In the genomic region with DNA sequence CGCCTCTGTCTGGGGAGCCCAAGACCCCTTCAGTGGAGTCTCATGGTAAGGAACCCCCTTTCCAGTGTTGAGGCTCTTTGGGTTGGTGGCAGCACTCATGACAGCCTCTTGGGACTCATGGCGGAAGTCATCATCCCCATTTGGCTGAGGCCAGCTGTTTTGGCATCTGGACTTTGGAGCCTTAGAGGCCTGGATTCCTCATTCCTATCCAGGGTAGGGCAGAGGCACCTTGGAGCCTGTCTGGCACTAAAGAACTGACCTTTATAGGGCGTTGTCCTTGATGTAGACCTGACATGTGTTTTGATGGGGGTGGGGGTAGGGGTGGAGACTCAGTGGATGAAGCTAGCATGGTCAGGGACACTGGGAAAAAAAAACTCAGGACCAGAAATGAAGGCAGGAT, we compare ENCODE assay signal across 34 mouse cellular contexts. TPM values are rescaled to one million over a fixed set of nuclear protein-coding genes. Genes with fewer than 3 reads are reported as not detected.
DNase-seq lines count a peak whose midpoint lies in the region; ATAC-seq and TF ChIP-seq lines count a peak whose summit lies in the region.
"Had no signal": no experiment of that assay in that cellular context is flagged by ENCODE, and none has a peak within 500 bp of the region (broad histone marks: within the 10 kb centered on the region; RNA-seq: fewer than 3 reads in every experiment).

No protein-coding gene starts in this region.

- peak; percentile 60 for DNase-seq in kidney, adult 11 months
- DNase-seq in kidney, postnatal 4 days, result no peak
- DNase-seq in stomach, postnatal 0 days (ENCODE audit: low spot score), result peak; percentile 56
- no peak for DNase-seq in adrenal gland, postnatal 14 days
- DNase-seq in right cerebral cortex, postnatal 4 days, result no peak
- DNase-seq: adrenal gland, adult 8-10 months; cerebellum, adult 8-10 months; cerebellum, postnatal 25 days; gastrocnemius, adult 2 months; gastrocnemius, postnatal 36 days; heart, adult 18-20 months; heart, postnatal 4 days; right cerebral cortex, postnatal 25 days; thymus, postnatal 4 days had no signal

- 77% methylated on average over 3 of the region's 3 CpGs for WGBS in intestine, embryonic 15.5 days
- WGBS in stomach, postnatal 0 days, result 79% methylated on average over 3 of the region's 3 CpGs

- TF ChIP-seq EP300 in stomach, postnatal 0 days (optimal IDR thresholded peaks at IDR 0.05), result no peak

- H3K4me3 ChIP-seq in E14TG2a.4 (replicated peaks; ENCODE audit: low read length), result peak overlapping the region; percentile 70
- H3K4me3 ChIP-seq in intestine, embryonic 15.5 days (replicated peaks), result no peak overlapping the region
- H3K4me3 ChIP-seq in stomach, postnatal 0 days (ENCODE audit: low read depth, low read length), result no peak overlapping the region
- H3K4me3 ChIP-seq: forebrain, embryonic 10.5 days; forebrain, embryonic 15.5 days; gastrocnemius, adult 2 months; hindbrain, embryonic 13.5 days; limb, embryonic 12.5 days; liver, embryonic 15.5 days; lung, embryonic 15.5 days had no signal

- no peaks in the 10 kb centered on the region for H3K9me3 ChIP-seq in E14TG2a.4 (ENCODE audit: low read length)
- no peaks in the 10 kb centered on the region for H3K9me3 ChIP-seq in intestine, embryonic 15.5 days
- H3K9me3 ChIP-seq in stomach, postnatal 0 days (ENCODE audit: control insufficient read depth, low read length), result no peaks in the 10 kb centered on the region
- H3K9me3 ChIP-seq: forebrain, embryonic 10.5 days; forebrain, embryonic 15.5 days; hindbrain, embryonic 13.5 days; limb, embryonic 12.5 days; liver, embryonic 15.5 days; lung, embryonic 15.5 days had no signal

- ATAC-seq in intestine, embryonic 15.5 days, result peak; percentile 77
- peak; percentile 71 for ATAC-seq in stomach, postnatal 0 days (ENCODE audit: low FRiP score, low TSS enrichment)
- ATAC-seq: forebrain, embryonic 15.5 days; midbrain, embryonic 16.5 days had no signal

- H3K27me3 ChIP-seq in E14TG2a.4 (ENCODE audit: insufficient read depth, low read length), result peaks cover 24% of the 10 kb centered on the region
- H3K27me3 ChIP-seq in intestine, embryonic 15.5 days (replicated peaks), result no peaks in the 10 kb centered on the region
- H3K27me3 ChIP-seq in stomach, postnatal 0 days (ENCODE audit: control insufficient read depth, insufficient read depth, low read length), result no peaks in the 10 kb centered on the region
- H3K27me3 ChIP-seq: forebrain, embryonic 15.5 days had no signal

- H3K9ac ChIP-seq in intestine, embryonic 15.5 days, result no peak overlapping the region
- H3K9ac ChIP-seq in stomach, postnatal 0 days (ENCODE audit: low read length), result no peak overlapping the region
- H3K9ac ChIP-seq: forebrain, embryonic 15.5 days; hindbrain, embryonic 13.5 days; limb, embryonic 12.5 days; liver, embryonic 15.5 days; lung, embryonic 15.5 days had no signal

- peaks cover 63% of the 10 kb centered on the region for H3K4me1 ChIP-seq in E14TG2a.4 (replicated peaks; ENCODE audit: low read depth, low read length)
- H3K4me1 ChIP-seq in intestine, embryonic 15.5 days (replicated peaks), result peaks cover 16% of the 10 kb centered on the region
- no peaks in the 10 kb centered on the region for H3K4me1 ChIP-seq in stomach, postnatal 0 days (replicated peaks; ENCODE audit: control insufficient read depth, insufficient read depth)
- H3K4me1 ChIP-seq: forebrain, embryonic 10.5 days; forebrain, embryonic 15.5 days; hindbrain, embryonic 13.5 days; liver, embryonic 15.5 days; lung, embryonic 15.5 days had no signal

- H3K27ac ChIP-seq in intestine, embryonic 15.5 days, result no peak overlapping the region
- no peak overlapping the region for H3K27ac ChIP-seq in stomach, postnatal 0 days (replicated peaks)
- H3K27ac ChIP-seq: forebrain, embryonic 10.5 days; forebrain, embryonic 15.5 days; gastrocnemius, adult 2 months; hindbrain, embryonic 13.5 days; kidney, postnatal 0 days; limb, embryonic 12.5 days; liver, embryonic 15.5 days; lung, embryonic 15.5 days had no signal

- H3K36me3 ChIP-seq in E14TG2a.4 (ENCODE audit: insufficient read depth, low read length), result no peaks in the 10 kb centered on the region
- peaks cover 14% of the 10 kb centered on the region; the same call in 1 of the 2 replicates for H3K36me3 ChIP-seq in intestine, embryonic 15.5 days
- no peaks in the 10 kb centered on the region for H3K36me3 ChIP-seq in stomach, postnatal 0 days (ENCODE audit: control insufficient read depth, insufficient read depth, low read length)
- H3K36me3 ChIP-seq: forebrain, embryonic 10.5 days; forebrain, embryonic 15.5 days; hindbrain, embryonic 13.5 days; limb, embryonic 12.5 days; liver, embryonic 15.5 days; lung, embryonic 15.5 days had no signal

- TF ChIP-seq CTCF in E14TG2a.4 (conservative IDR thresholded peaks at IDR 0.05; ENCODE audit: low read length), result no peak
- no peak for TF ChIP-seq CTCF in stomach, postnatal 0 days (IDR thresholded peaks at IDR 0.05; ENCODE audit: low read depth)

- no peak overlapping the region for H3K4me2 ChIP-seq in intestine, embryonic 15.5 days (replicated peaks)
- H3K4me2 ChIP-seq in stomach, postnatal 0 days (replicated peaks; ENCODE audit: low read depth), result no peak overlapping the region
- H3K4me2 ChIP-seq: forebrain, embryonic 15.5 days; hindbrain, embryonic 13.5 days; limb, embryonic 12.5 days; liver, embryonic 15.5 days; lung, embryonic 15.5 days; midbrain, embryonic 11.5 days had no signal

RNA-seq across cellular contexts. Expression of a gene that starts 15.4 kb away (rescaled TPM):
- 1.6 and 3.0 TPM in 2 replicates for polyA plus RNA-seq in intestine, embryonic 15.5 days (2015; fragmentation: Nextera tagmentation; extraction: Ambion mirVana)
- 16.8 and 17.9 TPM in 2 replicates for polyA plus RNA-seq in stomach, postnatal 0 days (2015; fragmentation: Nextera tagmentation; extraction: Ambion mirVana)
- total RNA-seq in adrenal gland, postnatal 14 days (2021), result 0.82 and 1.3 TPM in 2 replicates
- total RNA-seq: liver, adult 2 months had no signal
- polyA plus RNA-seq: testis, adult 2 months had no signal

RNA-seq across cellular contexts. Expression of a gene that starts 26.2 kb away (rescaled TPM):
- 95.2 and 111 TPM in 2 replicates for polyA plus RNA-seq in intestine, embryonic 15.5 days (2015; fragmentation: Nextera tagmentation; extraction: Ambion mirVana)
- polyA plus RNA-seq in stomach, postnatal 0 days (2015; fragmentation: Nextera tagmentation; extraction: Ambion mirVana), result 16.0 and 18.2 TPM in 2 replicates
- total RNA-seq in adrenal gland, postnatal 14 days (2021), result 0.26 TPM in 1 of 2 replicates, not detected in the other
- total RNA-seq: gastrocnemius, adult 2 months; gastrocnemius, postnatal 36 days; heart, adult 18-20 months; neutrophil, adult 5-6 weeks had no signal
- polyA plus RNA-seq: C2C12; hindbrain, embryonic 13.5 days; limb, embryonic 12.5 days; midbrain, embryonic 11.5 days; midbrain, embryonic 16.5 days had no signal

RNA-seq across cellular contexts. Expression of a gene that starts 27.5 kb away (rescaled TPM):
- polyA plus RNA-seq in intestine, embryonic 15.5 days (2015; fragmentation: Nextera tagmentation; extraction: Ambion mirVana), result 25.4 and 31.4 TPM in 2 replicates
- polyA plus RNA-seq in stomach, postnatal 0 days (2015; fragmentation: Nextera tagmentation; extraction: Ambion mirVana), result 184 and 185 TPM in 2 replicates
- total RNA-seq in adrenal gland, postnatal 14 days (2021), result not detected in 2 replicates
- total RNA-seq: adrenal gland, adult 8-10 months; gastrocnemius, adult 2 months; gastrocnemius, postnatal 36 days; heart, adult 18-20 months; layer of hippocampus, adult 18-20 months; layer of hippocampus, postnatal 10 days; left cerebral cortex, adult 18-20 months; left cerebral cortex, postnatal 25 days; neutrophil, adult 5-6 weeks had no signal
- polyA plus RNA-seq: neural tube, embryonic 11.5 days had no signal

RNA-seq across cellular contexts. Expression of a gene that starts 48.7 kb away (rescaled TPM):
- polyA plus RNA-seq in intestine, embryonic 15.5 days (2015; fragmentation: Nextera tagmentation; extraction: Ambion mirVana), result 31.6 and 38.2 TPM in 2 replicates
- 23.6 and 27.0 TPM in 2 replicates for polyA plus RNA-seq in stomach, postnatal 0 days (2015; fragmentation: Nextera tagmentation; extraction: Ambion mirVana)
- total RNA-seq in adrenal gland, postnatal 14 days (2021), result 40.9 and 42.9 TPM in 2 replicates

RNA-seq across cellular contexts. Expression of a gene that starts 48.9 kb away (rescaled TPM):
- 16.2 and 21.0 TPM in 2 replicates for polyA plus RNA-seq in intestine, embryonic 15.5 days (2015; fragmentation: Nextera tagmentation; extraction: Ambion mirVana)
- polyA plus RNA-seq in stomach, postnatal 0 days (2015; fragmentation: Nextera tagmentation; extraction: Ambion mirVana), result 7.2 and 8.1 TPM in 2 replicates
- total RNA-seq in adrenal gland, postnatal 14 days (2021), result 18.3 and 22.3 TPM in 2 replicates

Comparison
In these comparisons a context has a peak if more than half of its experiments do, and no peak if none do; other contexts are left out.
1. DNase-seq: peak in kidney, adult 11 months (single experiment) and stomach, postnatal 0 days (single experiment); none in kidney, postnatal 4 days (0 of 2), adrenal gland, postnatal 14 days (single experiment) and right cerebral cortex, postnatal 4 days (single experiment).